Mouse (Mus musculus) erythroblast, embryonic 14.5 days (primary cell): ENCODE data around the gene Nhsl2.

Experiments used
- GATA1 ChIP-seq: IDR thresholded peaks from 2 replicates; pipeline ENCODE4 v1.6.1; 2012; ENCODE audit warnings: low read length, inconsistent platforms, mixed read lengths
- TAL1 ChIP-seq: IDR thresholded peaks from 3 replicates; pipeline ENCODE4 v1.6.1; 2012; ENCODE audit warnings: low read length, inconsistent platforms, mixed read lengths

DNA sequence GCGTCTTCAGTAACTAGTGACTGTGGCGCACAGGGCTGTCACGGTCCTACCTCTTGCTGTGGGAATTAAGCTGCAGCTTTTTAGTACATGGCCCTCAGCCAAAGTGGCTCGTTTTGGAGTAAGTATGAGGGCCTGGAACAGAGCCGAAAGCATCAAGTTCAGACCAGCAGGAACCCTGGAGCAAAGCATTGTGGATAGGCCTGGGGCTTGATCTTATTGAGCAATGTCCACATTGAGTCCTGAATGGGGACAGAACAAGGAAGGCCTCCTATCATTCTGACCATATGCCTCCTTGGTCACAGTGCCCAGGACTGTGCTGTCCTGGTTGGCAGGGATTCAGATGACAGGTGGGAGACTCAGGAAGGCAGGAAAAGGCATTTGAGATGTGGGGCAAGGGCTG, 211.1 kb downstream of the Nhsl2 start:
- TF ChIP-seq TAL1 (no peak), GATA1 (no peak)
